Mouse (Mus musculus) MEL (cell line): ENCODE results near the gene Cdc34.

Experiments used
- CHD1 ChIP-seq: IDR thresholded peaks from 2 replicates; pipeline ENCODE4 v1.6.1; 2012; ENCODE audit warnings: low read depth, mild to moderate bottlenecking, inconsistent platforms, low read length, improper control_type of control experiment
- CTCF ChIP-seq, 3 experiments: IDR thresholded peaks in 2 of 3; conservative IDR thresholded peaks in 1 of 3; 2 replicates each; pipeline ENCODE4 v1.5.1; 2011 to 2012; ENCODE audit warnings: low read length in 3 of 3, low read depth in 2 of 3, mild to moderate bottlenecking in 2 of 3, improper control_type of control experiment in 1 of 3, inconsistent platforms in 1 of 3, mixed read lengths in 1 of 3, moderate library complexity in 1 of 3; ENCODE audit not compliant: control insufficient read depth in 1 of 3, insufficient read depth in 1 of 3, poor library complexity in 1 of 3, severe bottlenecking in 1 of 3
- EP300 ChIP-seq, 2 experiments: IDR thresholded peaks; 2 replicates each; pipeline ENCODE4 v1.6.1; 2011; ENCODE audit warnings: improper control_type of control experiment in 2 of 2, low read length in 2 of 2, low read depth in 1 of 2, mild to moderate bottlenecking in 1 of 2
- GABPA ChIP-seq: IDR thresholded peaks from 2 replicates; pipeline ENCODE4 v1.6.1; 2012; ENCODE audit warnings: low read depth, mild to moderate bottlenecking, inconsistent platforms, low read length, improper control_type of control experiment, moderate library complexity
- HCFC1 ChIP-seq: IDR thresholded peaks from 2 replicates; pipeline ENCODE4 v1.6.1; 2012; ENCODE audit warnings: low read depth, mild to moderate bottlenecking, inconsistent platforms, low read length, improper control_type of control experiment, moderate library complexity
- MAFK ChIP-seq: IDR thresholded peaks from 2 replicates; pipeline ENCODE4 v1.6.1; 2011; ENCODE audit warnings: low read depth, mild to moderate bottlenecking, low read length, improper control_type of control experiment, borderline replicate concordance
- POLR2A ChIP-seq, 2 experiments: IDR thresholded peaks; 2 replicates each; pipeline ENCODE4 v1.6.1; 2011 to 2012; ENCODE audit warnings: low read length in 2 of 2, mild to moderate bottlenecking in 2 of 2, control low read depth in 1 of 2, improper control_type of control experiment in 1 of 2, low read depth in 1 of 2, moderate library complexity in 1 of 2; ENCODE audit not compliant: control insufficient read depth in 1 of 2, insufficient read depth in 1 of 2, poor library complexity in 1 of 2
- POLR2AphosphoS2 ChIP-seq: IDR thresholded peaks from 2 replicates; pipeline ENCODE4 v1.6.1; 2011; ENCODE audit warnings: low read length, improper control_type of control experiment
- RCOR1 ChIP-seq: IDR thresholded peaks from 2 replicates; pipeline ENCODE4 v1.6.1; 2012; ENCODE audit warnings: low read depth, mild to moderate bottlenecking, inconsistent platforms, low read length, improper control_type of control experiment
- SIN3A ChIP-seq: IDR thresholded peaks from 2 replicates; pipeline ENCODE4 v1.6.1; 2012; ENCODE audit warnings: low read length, improper control_type of control experiment, inconsistent platforms
- TCF12 ChIP-seq: IDR thresholded peaks from 2 replicates; pipeline ENCODE4 v1.6.1; 2014; ENCODE audit warnings: low read depth, mild to moderate bottlenecking, inconsistent platforms, low read length, improper control_type of control experiment, moderate library complexity
- ZMIZ1 ChIP-seq: IDR thresholded peaks from 2 replicates; pipeline ENCODE4 v1.6.1; 2012; ENCODE audit warnings: low read depth, mild to moderate bottlenecking, inconsistent platforms, low read length, improper control_type of control experiment, moderate library complexity
- ZNF384 ChIP-seq: IDR thresholded peaks from 2 replicates; pipeline ENCODE4 v1.6.1; 2012; ENCODE audit warnings: low read depth, mild to moderate bottlenecking, inconsistent platforms, low read length, improper control_type of control experiment

DNA sequence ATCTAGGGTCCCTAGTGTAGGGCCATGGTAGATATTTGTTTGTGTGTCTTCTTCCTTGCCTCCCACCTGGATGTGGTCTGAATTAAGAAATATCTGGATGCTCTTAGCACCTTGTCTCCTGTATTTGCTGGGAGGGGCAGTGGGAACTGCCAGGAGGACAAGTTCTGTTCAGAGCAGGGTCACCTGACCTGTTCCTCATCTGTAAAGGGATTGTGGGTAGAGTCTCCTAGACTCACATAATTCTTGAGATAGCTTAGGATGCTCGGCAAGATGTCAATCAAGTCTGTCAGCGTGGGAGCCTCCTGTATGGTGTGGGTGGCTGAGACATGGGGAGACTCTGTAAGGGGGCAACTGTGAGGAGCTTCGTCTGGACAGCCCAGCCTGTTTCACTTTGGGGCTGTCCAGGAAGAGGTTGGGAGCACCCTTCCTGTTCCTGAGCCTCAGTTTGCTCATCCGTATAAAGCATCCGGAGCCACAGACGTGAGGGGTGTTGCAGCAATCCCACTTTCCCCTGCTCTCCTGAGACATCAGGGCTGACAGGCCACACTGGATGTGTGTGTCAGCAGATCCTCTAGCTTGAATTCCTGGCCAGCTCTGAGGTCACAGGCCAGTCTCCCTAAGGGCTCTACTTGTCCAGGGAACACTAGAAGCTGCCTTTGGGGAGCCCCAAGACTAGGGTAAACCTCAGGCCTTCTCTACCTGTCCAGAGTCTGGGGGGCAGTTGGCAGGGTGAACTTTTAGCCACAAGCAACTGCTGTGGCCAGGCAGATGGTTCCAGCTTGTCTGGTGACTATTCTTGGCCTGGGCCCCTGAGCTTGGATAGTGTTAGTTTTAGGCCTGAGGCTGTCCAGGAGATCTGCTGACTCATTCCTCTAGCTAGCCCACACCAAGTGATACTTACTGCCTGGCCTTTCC is 2.0 kb downstream of the Cdc34 start:
- no peak for TF ChIP-seq GABPA
- no peak for TF ChIP-seq POLR2A (IDR thresholded peaks at IDR 0.05; ENCODE audit: control insufficient read depth in 1 of 2, insufficient read depth in 1 of 2, low read depth in 1 of 2, low read length in 2 of 2, poor library complexity in 1 of 2)
- no peak for TF ChIP-seq EP300 (IDR thresholded peaks at IDR 0.05; ENCODE audit: low read depth in 1 of 2, low read length in 2 of 2)
- no peak for TF ChIP-seq HCFC1
- no peak for TF ChIP-seq ZNF384
- TF ChIP-seq MAFK = no peak
- no peak for TF ChIP-seq POLR2AphosphoS2
- TF ChIP-seq CTCF (IDR thresholded peaks at IDR 0.05 in 2 of 3, conservative IDR thresholded peaks at IDR 0.05 in 1 of 3; ENCODE audit: control insufficient read depth in 1 of 3, insufficient read depth in 1 of 3, low read depth in 2 of 3, low read length in 3 of 3, poor library complexity in 1 of 3, severe bottlenecking in 1 of 3) = no peak
- no peak for TF ChIP-seq ZMIZ1
- no peak for TF ChIP-seq CHD1
- no peak for TF ChIP-seq RCOR1
- no peak for TF ChIP-seq TCF12
- TF ChIP-seq SIN3A = no peak
